Mouse (Mus musculus) bone marrow macrophage, adult 2 months (primary cell): ENCODE measurements around the gene Rad51. TPM values are rescaled to one million over a fixed set of nuclear protein-coding genes. Genes with fewer than 3 reads are reported as not detected.

Source experiments
- H3K27ac ChIP-seq: 2 replicates; pipeline ENCODE4 v1.5.1; 2012; ENCODE audit warnings: low read depth, low read length; ENCODE audit not compliant: insufficient read depth
- H3K4me1 ChIP-seq: 2 replicates; pipeline ENCODE4 v1.6.1; 2012; ENCODE audit warnings: low read length; ENCODE audit not compliant: control insufficient read depth, insufficient read depth
- H3K4me3 ChIP-seq: 2 replicates; pipeline ENCODE4 v1.5.1; 2012; ENCODE audit warnings: mild to moderate bottlenecking, low read length, moderate library complexity; ENCODE audit not compliant: insufficient read depth
- CTCF ChIP-seq: IDR thresholded peaks from 2 replicates; pipeline ENCODE4 v1.5.1; 2012; ENCODE audit warnings: low read depth, mild to moderate bottlenecking, low read length, moderate library complexity
- POLR2A ChIP-seq: IDR thresholded peaks from 2 replicates; pipeline ENCODE4 v1.6.1; 2012; ENCODE audit warnings: mild to moderate bottlenecking, low read depth, low read length, borderline replicate concordance
- polyA plus RNA-seq: library from polyadenylated mRNA; stranded (reverse); fragments of >200 nt; gene quantifications from 2 replicates; pipeline ENCODE4 v1.2.4, GENCODE M21; 2012; ENCODE audit not compliant: missing spikeins, insufficient read depth, insufficient read length

Rad51 gene
- polyA plus RNA-seq = 14.2 and 15.2 TPM in 2 replicates

- H3K27ac ChIP-seq = peak within 1 kb of the TSS; percentile 80
- peak within 1 kb of the TSS; percentile 66 for H3K4me3 ChIP-seq
- TF ChIP-seq POLR2A = no peak
- TF ChIP-seq CTCF = no peak
Measured at GRCm38 (mm10) chr2:119112438-119113112, at the start of gene Rad51. TSS of gene Rad51 (plus strand) at chr2:119112793.

GRCm38 (mm10) chr2:119072397-119072796 lies 40.2 kb upstream of the Rad51 start:
- Histone ChIP-seq H3K4me3 (no peak overlapping the region), H3K27ac (no peak overlapping the region), H3K4me1 (no peaks in the 10 kb centered on the region)
- TF ChIP-seq POLR2A (no peak), CTCF (no peak)

More at GRCm38 (mm10) chr2:119112438-119113112, at the start of gene Rad51:
- H3K4me1 ChIP-seq = peaks cover 2% of the 10 kb centered on the region; the same call in 1 of the 2 replicates

- Histone ChIP-seq H3K27ac (no peak overlapping the region), H3K4me1 (no peaks in the 10 kb centered on the region), H3K4me3 (no peak overlapping the region)
- TF ChIP-seq CTCF (no peak), POLR2A (no peak)
Measured at GRCm38 (mm10) chr2:119086156-119086555, 26.4 kb upstream of the Rad51 start.

- H3K4me1 ChIP-seq = no peaks in the 10 kb centered on the region
- H3K4me3 ChIP-seq = no peak overlapping the region
- no peak for TF ChIP-seq CTCF
- no peak for TF ChIP-seq POLR2A
- H3K27ac ChIP-seq = no peak overlapping the region
Measured at GRCm38 (mm10) chr2:119101552-119101951, 11.0 kb upstream of the Rad51 start.

GRCm38 (mm10) chr2:119106583-119106982 lies 6.0 kb upstream of the Rad51 start:
- H3K4me1 ChIP-seq = 0 out of 2 replicates have a peak, but pooled peaks cover under 1% of the 10 kb centered on the region
- H3K27ac ChIP-seq = no peak overlapping the region
- TF ChIP-seq CTCF (no peak), POLR2A (no peak)
- no peak overlapping the region for H3K4me3 ChIP-seq

- no peak overlapping the region for H3K4me3 ChIP-seq
- TF ChIP-seq CTCF (no peak), POLR2A (no peak)
- H3K4me1 ChIP-seq = peaks cover 2% of the 10 kb centered on the region; the same call in 1 of the 2 replicates
- no peak overlapping the region for H3K27ac ChIP-seq
Measured at GRCm38 (mm10) chr2:119108554-119108953, 4.0 kb upstream of the Rad51 start.

- Histone ChIP-seq H3K4me3 (no peak overlapping the region), H3K4me1 (peaks cover 2% of the 10 kb centered on the region; the same call in 1 of the 2 replicates), H3K27ac (no peak overlapping the region)
- TF ChIP-seq CTCF (no peak), POLR2A (no peak)
Measured at GRCm38 (mm10) chr2:119111060-119111459, 1.5 kb upstream of the Rad51 start.

- Histone ChIP-seq H3K4me1 (peaks cover 2% of the 10 kb centered on the region; the same call in 1 of the 2 replicates), H3K27ac (no peak overlapping the region), H3K4me3 (peak overlapping the region; percentile 66)
- TF ChIP-seq CTCF = no peak
- TF ChIP-seq POLR2A = no peak
Measured at GRCm38 (mm10) chr2:119113121-119113925, 730 bp downstream of the Rad51 start.

- H3K27ac ChIP-seq = no peak overlapping the region
- no peak overlapping the region for H3K4me3 ChIP-seq
- no peaks in the 10 kb centered on the region for H3K4me1 ChIP-seq
- TF ChIP-seq CTCF (no peak), POLR2A (no peak)
Measured at GRCm38 (mm10) chr2:119136346-119136898, 23.8 kb downstream of the Rad51 start.
